Mouse (Mus musculus) liver, embryonic 13.5 days (tissue): ENCODE measurements around the gene Fmn2. TPM values are rescaled to one million over a fixed set of nuclear protein-coding genes. Genes with fewer than 3 reads are reported as not detected.
A peak's percentile ranks its signal among the peaks of the same experiment; 100 is the strongest.

Experiments
- ATAC-seq: fragments of 200-750 bp; cut with Nextera tagmentation; 2 replicates; pipeline ENCODE4 v1.8.0; 2017; ENCODE audit warnings: low read depth, mild to moderate bottlenecking, moderate number of reproducible peaks, moderate library complexity
- DNase-seq: peaks from one replicate; pipeline ENCODE4 v3.0.0; 2022
- H3K27ac ChIP-seq: fragments of 300-500 bp; sonication (generic); 2 replicates; pipeline ENCODE4 v1.5.1; 2015; ENCODE audit warnings: moderate library complexity, mild to moderate bottlenecking, inconsistent platforms
- H3K27me3 ChIP-seq: fragments of 300-500 bp; sonication (generic); 2 replicates; pipeline ENCODE4 v1.6.1; 2015; ENCODE audit warnings: mild to moderate bottlenecking, inconsistent platforms
- H3K36me3 ChIP-seq: fragments of 300-500 bp; sonication (generic); 2 replicates; pipeline ENCODE4 v1.6.1; 2015; ENCODE audit warnings: mild to moderate bottlenecking, inconsistent platforms
- H3K4me1 ChIP-seq: fragments of 300-500 bp; sonication (generic); replicated peaks from 2 replicates; pipeline ENCODE4 v1.6.1; 2015; ENCODE audit warnings: inconsistent platforms
- H3K4me2 ChIP-seq: fragments of 300-500 bp; sonication (generic); 2 replicates; pipeline ENCODE4 v1.6.1; 2015; ENCODE audit warnings: inconsistent platforms, mild to moderate bottlenecking, moderate library complexity
- H3K4me3 ChIP-seq: fragments of 300-500 bp; sonication (generic); replicated peaks from 2 replicates; pipeline ENCODE4 v1.5.1; 2015; ENCODE audit warnings: mild to moderate bottlenecking, inconsistent platforms
- H3K9ac ChIP-seq: fragments of 300-500 bp; sonication (generic); 2 replicates; pipeline ENCODE4 v1.6.1; 2015; ENCODE audit warnings: mild to moderate bottlenecking, inconsistent platforms
- H3K9me3 ChIP-seq: fragments of 300-500 bp; sonication (generic); replicated peaks from 2 replicates; pipeline ENCODE4 v1.6.1; 2016; ENCODE audit warnings: inconsistent platforms
- WGBS: fragments of 180-500 bp; shearing (Covaris S2); methylation state at CpG from one replicate; pipeline ENCODE4 v1.1.7; 2015; ENCODE audit not compliant: insufficient replicate concordance; 5-methylcytosine and 5-hydroxymethylcytosine counted together
- polyA plus RNA-seq: library from polyadenylated mRNA; unstranded; fragments of >200 nt; fragmentation: Nextera tagmentation; extraction: Ambion mirVana; gene quantifications from 2 replicates; pipeline ENCODE4 v1.2.1, GENCODE M21; 2015

The Fmn2 gene
- polyA plus RNA-seq, 1 experiment from 2014 or later, result 0.06 TPM

GRCm38 (mm10) chr1:174558488-174558887 is 56.9 kb downstream of the Fmn2 start:
- Histone ChIP-seq H3K9ac (no peak overlapping the region), H3K4me2 (no peak overlapping the region), H3K4me1 (no peaks in the 10 kb centered on the region), H3K4me3 (no peak overlapping the region), H3K36me3 (no peaks in the 10 kb centered on the region), H3K27ac (no peak overlapping the region), H3K27me3 (no peaks in the 10 kb centered on the region), H3K9me3 (no peaks in the 10 kb centered on the region)
- 67% methylated on average over 2 of the region's 2 CpGs for WGBS
- DNase-seq (no peak), ATAC-seq (no peak)

GRCm38 (mm10) chr1:174564561-174564960 is 62.9 kb downstream of the Fmn2 start:
- ATAC-seq, result no peak
- Histone ChIP-seq H3K9ac (no peak overlapping the region), H3K4me1 (no peaks in the 10 kb centered on the region; the same call in 1 of the 2 replicates), H3K4me3 (no peak overlapping the region), H3K27ac (no peak overlapping the region), H3K4me2 (no peak overlapping the region), H3K27me3 (no peaks in the 10 kb centered on the region), H3K36me3 (no peaks in the 10 kb centered on the region), H3K9me3 (no peaks in the 10 kb centered on the region)
- DNase-seq, result no peak
- 61% methylated on average over 6 of the region's 6 CpGs for WGBS

- no peak overlapping the region for H3K4me2 ChIP-seq
- H3K4me1 ChIP-seq, result no peaks in the 10 kb centered on the region; the same call in 1 of the 2 replicates
- H3K27ac ChIP-seq, result no peak overlapping the region
- H3K9me3 ChIP-seq, result no peaks in the 10 kb centered on the region
- no peak overlapping the region for H3K9ac ChIP-seq
- no peaks in the 10 kb centered on the region for H3K36me3 ChIP-seq
- no peak for DNase-seq
- no peak overlapping the region for H3K4me3 ChIP-seq
- ATAC-seq, result no peak
- no peaks in the 10 kb centered on the region for H3K27me3 ChIP-seq
- WGBS, result 54% methylated on average over 3 of the region's 3 CpGs
Observed at GRCm38 (mm10) chr1:174568609-174569008, 67.0 kb downstream of the Fmn2 start.

- 53% methylated on average over 5 of the region's 5 CpGs for WGBS
- H3K4me2 ChIP-seq, result no peak overlapping the region
Observed at GRCm38 (mm10) chr1:174592420-174592980, 90.9 kb downstream of the Fmn2 start.

GRCm38 (mm10) chr1:174594989-174595388 is 93.4 kb downstream of the Fmn2 start:
- ATAC-seq (no peak), DNase-seq (no peak)
- H3K4me1 ChIP-seq, result peaks cover 24% of the 10 kb centered on the region
- H3K27me3 ChIP-seq, result no peaks in the 10 kb centered on the region
- no peak overlapping the region for H3K27ac ChIP-seq
- no peak overlapping the region for H3K4me3 ChIP-seq
- no peak overlapping the region for H3K9ac ChIP-seq
- no peaks in the 10 kb centered on the region for H3K9me3 ChIP-seq
- no peaks in the 10 kb centered on the region for H3K36me3 ChIP-seq
- WGBS, result 2% methylated on average over 4 of the region's 4 CpGs
- H3K4me2 ChIP-seq, result no peak overlapping the region

More at GRCm38 (mm10) chr1:174592420-174592980, 90.9 kb downstream of the Fmn2 start:
- no peaks in the 10 kb centered on the region for H3K27me3 ChIP-seq
- H3K27ac ChIP-seq, result no peak overlapping the region
- H3K9me3 ChIP-seq, result no peaks in the 10 kb centered on the region
- ATAC-seq (no peak), DNase-seq (no peak)
- no peak overlapping the region for H3K4me3 ChIP-seq
- H3K36me3 ChIP-seq, result no peaks in the 10 kb centered on the region
- no peak overlapping the region for H3K9ac ChIP-seq
- H3K4me1 ChIP-seq, result peaks cover 3% of the 10 kb centered on the region

- no peaks in the 10 kb centered on the region for H3K27me3 ChIP-seq
- no peak overlapping the region for H3K9ac ChIP-seq
- no peak overlapping the region for H3K27ac ChIP-seq
- peaks cover 40% of the 10 kb centered on the region for H3K4me1 ChIP-seq
- no peak overlapping the region for H3K4me2 ChIP-seq
- H3K9me3 ChIP-seq, result no peaks in the 10 kb centered on the region
- 33% methylated on average over 3 of the region's 3 CpGs for WGBS
- H3K36me3 ChIP-seq, result no peaks in the 10 kb centered on the region
- DNase-seq, result no peak
- ATAC-seq, result peak; percentile 32; the same call in 1 of the 2 replicates
- H3K4me3 ChIP-seq, result no peak overlapping the region
Observed at GRCm38 (mm10) chr1:174597495-174597894, 95.9 kb downstream of the Fmn2 start.

GRCm38 (mm10) chr1:174598226-174598625 is 96.6 kb downstream of the Fmn2 start:
- ATAC-seq (no peak), DNase-seq (no peak)
- H3K9me3 ChIP-seq, result no peaks in the 10 kb centered on the region
- WGBS, result 54% methylated on average over 6 of the region's 6 CpGs
- H3K4me2 ChIP-seq, result no peak overlapping the region
- H3K27me3 ChIP-seq, result no peaks in the 10 kb centered on the region
- no peak overlapping the region for H3K27ac ChIP-seq
- H3K4me1 ChIP-seq, result peaks cover 40% of the 10 kb centered on the region
- H3K4me3 ChIP-seq, result no peak overlapping the region
- no peaks in the 10 kb centered on the region for H3K36me3 ChIP-seq
- no peak overlapping the region for H3K9ac ChIP-seq

- Histone ChIP-seq H3K9ac (no peak overlapping the region), H3K27ac (no peak overlapping the region), H3K4me1 (peaks cover 40% of the 10 kb centered on the region), H3K27me3 (no peaks in the 10 kb centered on the region), H3K4me3 (no peak overlapping the region), H3K9me3 (no peaks in the 10 kb centered on the region), H3K36me3 (no peaks in the 10 kb centered on the region), H3K4me2 (no peak overlapping the region)
- no peak for ATAC-seq
- DNase-seq, result no peak
- WGBS, result 89% methylated on average over 2 of the region's 2 CpGs
Observed at GRCm38 (mm10) chr1:174600041-174600440, 98.4 kb downstream of the Fmn2 start.

- 14% methylated on average over 1 of the region's 1 CpGs for WGBS
- H3K4me3 ChIP-seq, result no peak overlapping the region
- H3K9ac ChIP-seq, result no peak overlapping the region
- no peaks in the 10 kb centered on the region for H3K27me3 ChIP-seq
- peaks cover 40% of the 10 kb centered on the region for H3K4me1 ChIP-seq
- DNase-seq (peak; percentile 3), ATAC-seq (peak; percentile 97)
- no peaks in the 10 kb centered on the region for H3K36me3 ChIP-seq
- H3K9me3 ChIP-seq, result no peaks in the 10 kb centered on the region
- H3K27ac ChIP-seq, result no peak overlapping the region
- no peak overlapping the region for H3K4me2 ChIP-seq
Observed at GRCm38 (mm10) chr1:174600620-174601019, 99.0 kb downstream of the Fmn2 start.

- no peaks in the 10 kb centered on the region for H3K4me1 ChIP-seq
- H3K4me3 ChIP-seq, result no peak overlapping the region
- H3K27ac ChIP-seq, result no peak overlapping the region
- H3K36me3 ChIP-seq, result no peaks in the 10 kb centered on the region
- ATAC-seq, result no peak
- no peak overlapping the region for H3K4me2 ChIP-seq
- no peaks in the 10 kb centered on the region for H3K9me3 ChIP-seq
- WGBS, result 46% methylated on average over 4 of the region's 4 CpGs
- no peaks in the 10 kb centered on the region for H3K27me3 ChIP-seq
- no peak for DNase-seq
- no peak overlapping the region for H3K9ac ChIP-seq
Observed at GRCm38 (mm10) chr1:174617368-174617767, 115.7 kb downstream of the Fmn2 start.

GRCm38 (mm10) chr1:174621512-174621911 is 119.9 kb downstream of the Fmn2 start:
- H3K4me1 ChIP-seq, result no peaks in the 10 kb centered on the region
- H3K9me3 ChIP-seq, result no peaks in the 10 kb centered on the region
- H3K27ac ChIP-seq, result no peak overlapping the region
- H3K27me3 ChIP-seq, result no peaks in the 10 kb centered on the region
- H3K36me3 ChIP-seq, result no peaks in the 10 kb centered on the region
- no peak overlapping the region for H3K4me3 ChIP-seq
- H3K4me2 ChIP-seq, result no peak overlapping the region
- no peak for ATAC-seq
- 37% methylated on average over 1 of the region's 1 CpGs for WGBS
- DNase-seq, result no peak
- H3K9ac ChIP-seq, result no peak overlapping the region

- Histone ChIP-seq H3K27me3 (no peaks in the 10 kb centered on the region), H3K9me3 (no peaks in the 10 kb centered on the region), H3K4me1 (no peaks in the 10 kb centered on the region), H3K36me3 (no peaks in the 10 kb centered on the region), H3K9ac (no peak overlapping the region), H3K27ac (no peak overlapping the region), H3K4me3 (no peak overlapping the region), H3K4me2 (no peak overlapping the region)
- WGBS, result 22% methylated on average over 3 of the region's 3 CpGs
- no peak for ATAC-seq
- no peak for DNase-seq
Observed at GRCm38 (mm10) chr1:174623054-174623453, 121.4 kb downstream of the Fmn2 start.
